Mouse (Mus musculus): Measurements from ENCODE around the gene Palm.

Palm gene

DNA sequence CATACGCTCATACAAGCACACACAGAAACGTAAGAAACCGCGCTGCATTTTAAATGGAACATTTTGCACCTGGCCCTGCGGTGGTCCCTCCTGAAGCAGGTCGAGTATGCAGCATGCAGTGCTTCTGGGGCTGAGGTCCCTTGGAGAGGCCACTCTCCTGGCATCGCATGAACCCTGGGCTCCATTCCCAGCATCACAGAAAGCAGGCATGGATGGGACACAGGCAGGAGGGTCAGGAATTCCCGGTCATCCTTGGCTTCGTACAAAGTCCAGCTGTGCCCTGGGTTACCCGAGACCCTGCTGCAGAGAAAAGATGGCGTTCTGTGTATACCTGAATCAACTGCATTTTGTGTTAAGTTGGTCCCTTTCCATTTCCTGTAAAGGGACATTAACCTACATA lies 7.1 kb downstream of the Palm start:
- DNase-seq = peak; percentile 41 to 63

- DNase-seq = peak; percentile 69 to 89
Measured at GRCm38 (mm10) chr10:79801837-79802236, 8.5 kb downstream of the Palm start.

DNA sequence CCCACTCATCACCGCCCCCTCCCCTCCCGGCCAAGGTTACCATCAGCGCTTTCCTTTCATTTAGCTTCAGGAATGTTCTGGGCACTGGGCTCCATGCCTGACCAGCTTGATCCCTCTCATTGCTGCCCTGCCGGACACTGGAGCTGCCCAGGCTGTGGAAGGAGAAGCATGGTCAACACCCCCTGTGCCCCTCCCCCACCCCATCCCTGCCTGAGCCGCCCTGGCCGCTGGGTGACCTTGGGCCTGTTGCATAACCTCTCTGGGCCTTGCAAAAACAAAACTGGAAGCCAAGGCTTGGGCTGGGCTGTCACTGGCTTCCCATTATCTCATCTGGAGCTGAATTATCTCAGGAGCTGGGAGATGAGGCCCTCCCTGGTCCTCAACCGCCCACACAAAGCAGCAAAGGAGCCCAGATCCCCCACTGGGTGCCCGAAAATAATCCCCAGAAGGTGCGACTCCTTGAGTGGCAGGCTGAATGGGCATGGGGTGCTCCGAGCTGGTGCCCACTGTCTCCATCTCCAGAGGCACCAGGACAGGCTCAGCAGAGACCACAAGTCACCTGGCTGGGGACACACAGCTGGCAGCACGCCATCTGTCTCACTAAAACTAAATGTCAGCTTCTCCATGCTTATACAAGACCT lies 9.1 kb downstream of the Palm start:
- peak; percentile 84 to 95 for DNase-seq

DNA sequence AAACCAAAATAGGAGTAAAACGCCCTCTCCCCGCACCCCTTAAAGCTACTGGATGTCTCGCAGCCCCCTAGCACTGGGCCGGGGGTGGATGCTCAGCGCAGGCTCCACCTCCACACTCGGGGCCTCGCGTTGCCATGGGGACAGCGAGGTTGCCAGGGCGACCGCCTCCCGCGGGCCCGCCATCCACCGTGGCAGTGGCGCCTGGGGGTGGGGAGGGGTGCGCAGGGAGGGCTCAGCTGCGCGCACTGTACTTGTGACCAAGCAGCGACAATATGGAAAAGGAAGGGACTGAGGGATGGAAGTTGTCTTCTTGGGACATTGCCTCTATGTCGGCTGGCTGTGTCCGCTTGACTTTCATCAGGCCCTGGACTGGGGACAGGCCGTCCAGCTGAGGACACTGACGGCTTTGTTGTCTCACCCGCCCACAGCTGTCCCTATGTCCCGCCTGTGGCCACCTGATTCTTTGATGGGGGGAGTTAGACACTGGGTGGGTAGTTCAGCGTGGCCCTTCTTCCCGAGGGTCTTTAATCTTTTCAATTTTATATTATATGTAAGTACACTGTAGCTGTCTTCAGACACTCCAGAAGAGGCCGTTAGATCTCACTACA lies 10.4 kb downstream of the Palm start:
- DNase-seq = peak; percentile 47 to 69

- DNase-seq = peak; percentile 75 to 91
Measured at GRCm38 (mm10) chr10:79805636-79806035, 12.3 kb downstream of the Palm start.

- no peak for DNase-seq
Measured at GRCm38 (mm10) chr10:79806331-79806730, 13.0 kb downstream of the Palm start.

GRCm38 (mm10) chr10:79806972-79807371 lies 13.6 kb downstream of the Palm start:
- DNase-seq = peak; percentile 63 to 75

DNA sequence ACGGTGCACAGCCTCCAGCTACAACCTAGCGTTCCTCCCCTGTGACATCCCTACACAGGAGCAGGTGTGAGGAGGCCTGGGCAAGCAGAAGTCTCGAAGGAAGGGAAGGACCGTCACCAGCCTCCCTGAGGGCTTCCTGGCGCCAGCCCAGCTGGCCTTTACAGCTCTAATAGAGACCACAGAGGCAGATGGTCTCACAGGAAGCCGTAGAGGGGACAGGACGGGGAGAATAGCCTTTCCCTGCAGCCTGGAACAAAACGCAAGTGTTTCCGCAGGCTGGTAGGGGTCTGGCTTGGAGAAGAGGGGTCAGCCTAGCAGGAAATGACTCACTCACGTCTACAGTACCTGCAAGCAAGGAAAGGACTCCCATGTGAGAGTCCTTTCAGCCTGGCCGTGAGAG lies 14.5 kb downstream of the Palm start:
- peak; percentile 72 to 84 for DNase-seq

GRCm38 (mm10) chr10:79808728-79809127 lies 15.4 kb downstream of the Palm start:
- DNase-seq = peak in 1 of 2 experiments; percentile 69

DNA sequence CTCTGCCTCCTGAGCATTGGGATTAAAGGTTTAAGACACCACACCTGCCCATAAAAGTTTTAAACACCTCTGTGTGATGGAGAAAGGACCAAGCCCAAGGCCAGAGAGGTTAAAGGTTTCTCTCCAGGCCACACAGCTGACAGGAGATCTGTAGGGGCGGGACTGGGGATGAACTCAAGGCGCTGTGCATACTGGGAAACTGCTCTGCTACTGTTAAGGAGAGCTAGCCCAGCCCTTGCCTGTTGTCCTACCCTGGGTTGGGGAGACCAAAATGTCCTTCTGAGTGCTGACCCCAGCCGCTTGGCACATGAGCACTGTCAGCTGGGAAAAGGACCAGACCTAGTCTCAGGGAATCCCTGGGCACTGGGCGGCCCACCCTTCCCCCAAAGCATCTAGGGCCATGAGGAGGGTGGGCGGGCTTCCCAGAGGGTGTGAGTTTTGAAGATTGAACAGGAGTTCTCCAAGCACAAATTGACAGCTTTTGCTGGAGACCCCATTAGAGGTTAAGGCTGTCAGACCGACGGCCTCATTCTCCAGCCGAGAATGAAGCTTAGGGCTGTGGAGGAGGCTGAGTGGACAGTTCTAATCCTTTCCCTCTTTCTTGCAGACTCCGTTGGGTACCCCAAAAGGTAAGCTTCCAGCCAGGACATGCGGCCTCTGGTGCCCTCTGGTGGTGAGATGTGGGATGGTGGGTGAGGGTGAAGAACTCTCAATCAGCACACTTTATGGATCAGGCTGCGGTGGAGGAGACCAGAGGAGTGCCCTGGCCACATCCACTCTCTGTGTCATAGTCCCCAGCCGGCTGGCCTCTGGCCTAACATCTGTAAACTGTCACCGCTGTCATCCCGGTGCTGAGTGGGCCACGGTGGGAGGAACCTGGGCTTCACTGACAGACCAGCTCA lies 18.6 kb downstream of the Palm start:
- peak; percentile 85 to 91 for DNase-seq

DNA sequence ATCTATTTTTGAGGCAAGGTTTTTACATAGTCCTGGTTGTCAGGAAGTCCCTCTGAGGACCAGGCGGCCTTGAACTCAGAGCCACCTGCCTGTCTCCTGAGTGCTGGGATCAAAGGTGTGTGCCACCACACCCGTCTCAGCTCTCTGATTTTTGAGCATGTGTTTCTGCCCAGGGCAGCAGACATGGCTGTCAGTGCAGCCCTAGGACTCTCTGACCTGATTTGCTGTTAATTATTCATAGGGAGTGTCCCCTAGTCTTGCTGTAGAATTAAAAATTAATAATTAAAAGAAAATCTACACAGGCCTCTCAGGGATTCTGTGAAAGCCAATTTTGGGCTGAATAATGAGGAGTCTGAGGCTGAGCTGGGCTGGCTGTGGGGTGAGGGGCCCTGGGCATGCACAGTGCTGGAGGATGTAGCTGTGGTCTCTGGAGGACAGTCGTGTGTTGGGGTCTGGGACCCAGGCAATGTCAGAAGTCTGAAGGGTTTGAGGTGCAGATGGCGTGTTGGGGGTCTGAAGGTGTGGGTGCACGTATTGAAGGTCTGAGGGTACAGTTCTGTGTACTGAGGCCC lies 21.0 kb downstream of the Palm start:
- peak; percentile 57 to 89 for DNase-seq

DNA sequence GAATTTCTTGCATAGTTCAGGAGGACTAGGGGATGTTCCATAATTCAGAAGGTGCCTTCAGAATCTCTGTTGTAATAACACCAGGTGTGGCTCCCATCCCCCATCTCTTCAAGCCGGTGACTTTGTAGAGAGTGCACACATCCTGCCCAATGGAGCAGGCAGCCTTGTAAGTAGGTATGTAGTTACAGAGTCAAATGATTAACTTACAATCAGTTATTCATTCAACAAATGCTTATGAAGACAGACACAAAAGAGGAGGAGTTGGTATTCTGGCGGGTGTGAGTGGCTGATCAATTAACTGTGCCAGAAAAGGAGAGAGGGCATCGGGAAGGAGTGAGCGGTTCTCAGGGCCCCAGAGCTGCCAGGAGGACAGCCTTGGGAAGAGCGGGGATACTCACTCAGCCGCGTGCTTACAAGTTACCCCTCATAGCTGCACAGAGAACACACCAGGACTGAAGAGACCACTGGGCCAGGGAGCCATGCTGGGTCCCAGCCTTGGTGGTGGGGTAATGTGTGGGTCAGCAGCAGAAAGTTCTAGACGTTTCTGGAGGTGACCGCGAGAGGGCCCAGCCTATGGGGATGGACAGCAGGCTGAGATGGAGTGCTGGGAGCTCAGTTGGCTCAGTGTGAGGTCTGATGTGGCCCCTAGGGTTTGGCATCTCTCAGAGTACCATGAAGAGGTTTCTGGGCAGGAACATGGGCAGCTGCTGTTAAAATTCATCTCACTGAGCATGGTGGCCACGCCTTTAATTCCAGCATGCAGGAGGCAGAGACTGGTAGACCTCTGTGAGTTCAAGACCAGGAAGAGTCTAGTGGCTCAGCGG lies 22.5 kb downstream of the Palm start:
- DNase-seq = peak; percentile 86 to 92

DNA sequence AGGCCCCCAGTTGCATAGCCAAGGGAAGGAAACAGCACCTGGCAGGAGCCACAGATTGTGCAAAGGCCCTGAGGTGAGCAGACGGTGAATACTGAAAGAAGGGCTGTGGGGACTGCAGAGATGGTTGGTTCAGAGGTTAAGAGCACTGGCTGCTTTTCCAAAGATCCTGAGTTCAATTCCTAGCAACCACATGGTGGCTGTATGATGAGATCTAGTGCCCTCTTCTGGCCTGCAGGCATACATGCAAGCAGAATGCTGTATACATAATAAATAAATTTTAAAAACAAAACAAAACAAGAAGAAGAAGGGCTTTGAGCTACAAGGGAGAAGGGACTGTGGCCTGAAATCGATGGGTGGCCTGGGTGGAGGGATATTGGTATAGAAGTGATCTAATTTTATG lies 23.7 kb downstream of the Palm start:
- no peak for DNase-seq

- peak in 1 of 2 experiments; percentile 33 for DNase-seq
Measured at GRCm38 (mm10) chr10:79818225-79818624, 24.9 kb downstream of the Palm start.

DNA sequence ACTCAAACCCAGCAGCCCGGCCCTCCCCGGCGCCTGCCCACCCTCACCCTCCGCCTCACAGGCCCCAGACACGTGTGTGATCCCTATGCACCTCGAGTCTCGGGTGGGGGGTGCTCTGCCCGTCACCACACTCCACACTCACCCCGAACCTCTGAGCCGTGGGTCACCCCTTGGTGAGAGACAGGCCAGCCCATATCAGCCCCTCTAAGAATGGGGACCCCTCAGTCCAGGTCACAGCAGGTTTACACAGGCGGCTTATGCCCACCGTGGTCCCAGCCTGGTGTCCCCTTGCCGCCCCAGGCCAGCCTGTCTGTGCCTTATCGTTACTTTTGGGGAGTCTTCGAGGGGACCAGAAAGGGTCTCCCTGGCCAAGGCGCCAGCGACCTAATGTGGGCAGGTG lies 26.2 kb downstream of the Palm start:
- peak in 1 of 2 experiments; percentile 51 for DNase-seq

GRCm38 (mm10) chr10:79820277-79820676 lies 26.9 kb downstream of the Palm start:
- DNase-seq = no peak

DNA sequence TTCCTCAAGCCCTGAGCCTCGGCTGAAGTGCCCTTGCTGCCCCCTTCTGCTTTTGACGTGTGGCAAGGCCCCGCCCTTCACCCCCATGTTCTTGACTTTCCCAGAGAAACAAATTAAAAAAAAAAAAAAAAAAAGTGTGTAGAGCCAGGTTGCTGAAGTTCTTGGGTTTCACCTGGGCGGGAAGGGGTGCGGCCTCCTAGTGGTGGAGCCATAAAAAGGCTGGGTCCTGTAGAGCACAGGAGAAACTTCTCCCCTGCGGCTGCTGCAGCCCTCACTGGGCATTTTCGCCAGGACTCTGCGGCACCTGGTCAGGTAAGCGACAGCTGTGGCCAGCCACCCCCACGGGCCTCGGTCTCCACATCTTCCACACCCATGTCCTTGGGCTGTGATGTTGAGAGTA lies 27.4 kb downstream of the Palm start, which contains the start of gene Misp:
Gene Misp (plus strand): TSS at position 208 of the 400 bp plus-strand sequence.
- DNase-seq = peak; percentile 65 to 87

DNA sequence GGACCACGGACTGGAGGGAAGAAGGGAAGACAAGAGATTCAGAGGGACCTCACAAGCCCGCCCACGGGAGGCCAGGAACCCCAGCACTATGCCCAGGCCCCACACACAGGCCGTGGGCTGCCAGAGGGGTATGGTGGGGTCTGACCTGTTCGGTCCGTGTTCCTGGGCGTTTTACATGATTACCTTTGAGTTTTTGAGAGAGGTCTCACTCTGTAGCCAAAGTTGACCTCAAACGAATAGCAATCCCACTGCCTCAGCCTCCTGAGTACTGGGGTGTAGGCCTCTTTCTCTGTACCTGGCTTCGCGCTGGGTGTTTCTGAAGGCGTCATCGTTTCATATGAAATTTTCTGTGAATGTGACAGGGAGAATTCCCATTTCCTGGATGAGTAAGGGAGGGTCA lies 28.4 kb downstream of the Palm start:
- DNase-seq = no peak

DNA sequence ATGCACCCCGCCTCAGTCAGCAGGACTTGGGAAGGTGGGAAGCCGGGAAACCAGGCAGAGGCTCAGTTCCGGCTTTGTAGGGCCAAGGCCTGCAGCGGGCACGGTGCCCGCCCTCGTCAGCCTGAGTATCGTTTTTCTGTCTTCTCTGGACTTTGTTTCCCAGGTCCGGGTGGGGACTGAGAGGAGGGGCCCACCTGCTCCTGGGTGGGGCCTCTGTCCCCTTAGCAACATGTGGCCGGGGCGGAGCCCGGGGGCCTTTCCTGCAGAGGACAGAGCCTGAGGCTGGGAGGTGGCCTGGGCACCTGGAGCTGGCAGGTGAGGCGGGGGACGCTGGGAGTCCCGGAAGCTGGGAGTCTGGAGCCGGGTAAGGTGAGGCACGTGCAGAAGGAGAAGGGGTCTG lies 29.0 kb downstream of the Palm start:
- DNase-seq = peak; percentile 78 to 93

- DNase-seq = peak in 1 of 2 experiments; percentile 42
Measured at GRCm38 (mm10) chr10:79823011-79823410, 29.6 kb downstream of the Palm start.

GRCm38 (mm10) chr10:79824413-79824812 lies 31.0 kb downstream of the Palm start:
- peak; percentile 36 to 55 for DNase-seq

- no peak for DNase-seq
Measured at GRCm38 (mm10) chr10:79831583-79831982, 38.2 kb downstream of the Palm start.

Data from kidney, postnatal 25 days (tissue).